Mouse (Mus musculus): ENCODE measurements around the gene Tiam2. TPM values are rescaled to one million over a fixed set of nuclear protein-coding genes. Genes with fewer than 3 reads are reported as not detected.
A peak's percentile ranks its signal among the peaks of the same experiment; 100 is the strongest.

Tiam2 gene
- total RNA-seq, 4 experiments from 2014 or later, result 82.4 to 86.9 (median 83.6) TPM

DNA sequence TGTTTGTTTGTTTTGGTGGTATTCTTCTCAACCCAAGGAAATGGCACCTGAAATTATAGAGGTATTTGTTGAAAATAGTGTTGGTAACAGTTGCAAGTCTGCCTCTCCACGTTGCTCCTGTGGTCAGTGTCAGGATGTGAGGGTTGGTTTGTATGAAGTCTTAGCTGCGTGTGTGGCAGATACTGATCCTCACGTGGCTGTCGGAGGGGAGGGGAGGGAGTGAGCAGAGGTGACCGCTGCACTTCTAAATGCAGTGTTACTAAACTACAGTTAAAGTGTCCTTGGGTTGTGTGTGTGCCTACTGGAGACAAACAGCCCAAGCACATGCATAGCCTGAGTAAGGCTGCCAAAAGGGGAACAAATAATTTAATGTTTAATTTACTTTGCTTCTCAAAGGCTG, 164.7 kb downstream of the Tiam2 start:
- DNase-seq (ENCODE audit: low spot score in 2 of 2), result no peak

- DNase-seq (ENCODE audit: low spot score in 2 of 2), result no peak
Measured at GRCm38 (mm10) chr17:3491667-3492066, 165.3 kb downstream of the Tiam2 start.

DNA sequence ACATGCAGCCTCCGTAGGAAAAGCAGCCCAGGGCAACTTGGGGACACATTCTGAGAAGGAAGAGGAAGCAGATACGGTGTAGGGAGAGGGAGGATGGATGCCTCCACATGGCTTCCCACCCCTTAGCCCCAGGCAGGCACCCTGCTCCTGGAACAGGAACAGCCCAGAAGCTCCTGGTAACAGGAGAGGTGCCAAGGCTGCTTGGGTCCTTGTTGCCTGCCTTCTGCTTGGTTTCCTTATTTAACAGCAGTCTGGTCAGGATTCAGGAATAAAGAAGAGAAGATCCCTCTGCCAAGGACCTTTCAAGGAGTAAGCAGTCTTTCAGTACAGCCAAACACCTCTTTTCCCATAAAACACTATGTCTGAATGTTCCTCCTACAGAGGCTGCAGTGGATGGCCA, 169.2 kb downstream of the Tiam2 start:
- peak in 1 of 2 experiments; percentile 76 for DNase-seq (ENCODE audit: low spot score in 2 of 2)

DNA sequence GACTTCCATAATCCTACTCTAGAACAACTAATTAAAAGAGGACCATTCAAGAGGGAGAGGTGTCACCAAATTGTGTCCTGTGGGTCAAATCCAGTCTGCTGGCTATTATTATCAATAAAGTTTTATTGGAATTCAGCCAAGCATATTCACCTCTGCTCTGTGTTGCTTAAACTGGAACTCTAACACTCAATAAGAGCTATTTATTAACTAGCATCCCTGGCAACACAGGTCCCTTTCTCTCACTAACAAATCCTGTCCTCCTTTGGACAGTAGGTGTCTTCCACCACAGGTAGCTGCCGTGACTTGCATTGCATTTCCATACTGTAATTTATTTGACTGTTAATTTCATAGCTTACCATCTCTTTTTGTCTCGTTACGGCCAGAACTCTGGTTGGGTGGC, 169.7 kb downstream of the Tiam2 start:
- no peak for DNase-seq (ENCODE audit: low spot score in 2 of 2)

- no peak for DNase-seq (ENCODE audit: low spot score in 2 of 2)
Measured at GRCm38 (mm10) chr17:3498086-3498485, 171.7 kb downstream of the Tiam2 start.

DNA sequence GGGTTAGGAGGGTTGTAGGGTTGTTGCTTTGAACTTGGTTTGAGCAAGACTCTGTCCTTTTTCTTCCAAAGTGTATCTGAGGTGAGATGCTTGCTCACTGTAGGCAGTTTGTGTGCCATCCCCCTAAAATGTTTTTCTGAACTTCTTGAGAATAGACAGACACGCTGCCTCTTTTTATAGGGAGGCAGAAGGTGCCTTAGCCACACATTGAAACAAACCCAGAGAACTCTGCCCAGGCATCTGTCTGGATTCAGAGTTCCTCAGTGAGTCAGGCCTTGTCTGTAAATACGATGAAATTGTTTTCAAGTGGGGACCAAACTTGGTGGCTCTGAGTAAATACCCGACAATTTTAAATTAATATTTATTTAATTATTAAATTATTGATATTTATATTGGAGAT, 172.2 kb downstream of the Tiam2 start:
- DNase-seq (ENCODE audit: low spot score in 2 of 2), result peak in 1 of 2 experiments; percentile 39

DNA sequence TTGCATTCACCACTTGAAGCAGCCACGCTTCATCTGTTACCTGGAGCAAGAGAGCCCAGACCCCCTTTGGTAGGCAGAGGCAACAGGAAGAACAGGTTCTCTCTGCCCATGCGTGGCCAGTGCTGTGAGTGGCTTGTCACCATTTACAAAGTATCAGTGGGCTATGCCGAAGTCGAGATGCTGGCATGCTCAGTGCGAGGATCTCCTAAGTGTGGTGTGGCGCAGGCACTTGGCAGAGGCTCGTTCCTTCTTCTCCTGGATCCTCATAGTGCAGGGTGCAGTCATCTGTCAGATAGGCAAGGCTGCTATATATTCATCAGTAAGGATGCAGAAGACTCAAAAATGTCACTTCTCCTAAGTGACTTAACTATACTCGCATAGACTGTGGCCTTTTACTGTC, 173.1 kb downstream of the Tiam2 start:
- DNase-seq (ENCODE audit: low spot score in 2 of 2), result no peak

- DNase-seq (ENCODE audit: low spot score in 2 of 2), result no peak
Measured at GRCm38 (mm10) chr17:3500076-3500475, 173.7 kb downstream of the Tiam2 start.

- no peak for DNase-seq (ENCODE audit: low spot score in 2 of 2)
Measured at GRCm38 (mm10) chr17:3500936-3501335, 174.6 kb downstream of the Tiam2 start.

GRCm38 (mm10) chr17:3505711-3506110, 179.3 kb downstream of the Tiam2 start:
- DNase-seq (ENCODE audit: low spot score in 2 of 2), result no peak

DNA sequence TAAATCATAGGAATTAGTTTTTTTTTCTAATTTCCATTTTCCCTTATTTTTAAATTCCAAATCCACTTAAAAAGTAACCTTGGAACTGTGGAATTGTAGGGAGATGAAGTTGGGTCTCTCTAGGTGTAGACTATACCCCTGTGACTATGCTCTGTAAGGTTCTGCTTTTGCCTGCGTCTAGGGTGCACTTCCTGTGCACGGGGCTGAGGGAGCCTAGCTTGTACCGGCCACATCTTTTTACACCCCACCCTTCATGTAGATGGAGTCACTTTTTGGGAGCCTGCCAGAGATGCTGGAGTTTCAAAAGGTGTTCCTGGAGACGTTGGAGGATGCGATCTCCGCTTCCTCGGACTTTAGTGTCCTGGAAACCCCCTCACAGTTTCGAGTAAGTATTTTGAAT, 180.1 kb downstream of the Tiam2 start:
- DNase-seq (ENCODE audit: low spot score in 2 of 2), result no peak

DNA sequence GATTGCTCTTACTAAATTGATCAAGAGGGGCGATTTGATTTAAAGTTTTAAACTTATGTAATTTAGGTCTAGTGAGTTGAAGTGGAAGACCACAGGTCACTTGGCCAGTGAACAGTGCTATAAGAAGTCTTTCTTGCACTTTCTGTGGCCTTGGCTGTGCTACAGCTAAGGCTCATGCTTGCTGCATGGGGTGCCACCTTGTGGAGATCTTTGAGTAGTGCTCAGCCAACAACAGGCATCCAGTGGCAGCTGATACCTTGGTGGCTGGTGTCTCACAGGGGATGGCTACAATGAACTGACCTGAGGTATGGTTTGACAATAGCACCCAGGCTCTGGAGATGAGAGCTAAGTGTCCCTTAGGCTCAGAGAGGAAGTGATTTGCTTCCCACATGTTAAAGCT, 183.5 kb downstream of the Tiam2 start:
- DNase-seq (ENCODE audit: low spot score in 2 of 2), result peak in 1 of 2 experiments; percentile 43

- DNase-seq (ENCODE audit: low spot score in 2 of 2), result no peak
Measured at GRCm38 (mm10) chr17:3514316-3514715, 187.9 kb downstream of the Tiam2 start.

GRCm38 (mm10) chr17:3515851-3516250, 189.5 kb downstream of the Tiam2 start:
- no peak for DNase-seq (ENCODE audit: low spot score in 2 of 2)

GRCm38 (mm10) chr17:3516406-3516805, 190.0 kb downstream of the Tiam2 start:
- DNase-seq (ENCODE audit: low spot score in 2 of 2), result no peak

GRCm38 (mm10) chr17:3520344-3520743, 194.0 kb downstream of the Tiam2 start:
- DNase-seq (ENCODE audit: low spot score in 2 of 2), result no peak

GRCm38 (mm10) chr17:3527841-3528471, 201.6 kb downstream of the Tiam2 start:
- no peak for DNase-seq (ENCODE audit: low spot score in 2 of 2)

DNA sequence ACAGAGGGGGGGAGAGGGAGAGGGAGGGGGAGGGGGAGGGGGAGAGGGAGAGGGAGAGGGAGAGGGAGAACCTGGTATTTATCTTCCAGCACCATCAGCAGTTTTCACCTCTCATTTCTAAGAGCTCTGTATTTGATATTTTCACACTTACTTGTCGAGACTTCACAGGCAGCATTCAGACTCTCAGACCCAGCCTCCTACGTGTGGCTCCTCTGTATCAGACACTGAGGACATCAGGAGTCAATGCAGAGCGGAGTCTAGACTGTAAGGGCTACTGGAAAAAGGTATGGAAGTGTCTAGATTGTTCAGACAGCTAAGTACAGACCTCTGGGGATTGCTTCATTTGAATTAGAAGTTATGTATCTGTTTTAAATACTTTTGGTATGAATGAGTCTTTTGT, 203.2 kb downstream of the Tiam2 start:
- DNase-seq (ENCODE audit: low spot score in 2 of 2), result no peak

DNA sequence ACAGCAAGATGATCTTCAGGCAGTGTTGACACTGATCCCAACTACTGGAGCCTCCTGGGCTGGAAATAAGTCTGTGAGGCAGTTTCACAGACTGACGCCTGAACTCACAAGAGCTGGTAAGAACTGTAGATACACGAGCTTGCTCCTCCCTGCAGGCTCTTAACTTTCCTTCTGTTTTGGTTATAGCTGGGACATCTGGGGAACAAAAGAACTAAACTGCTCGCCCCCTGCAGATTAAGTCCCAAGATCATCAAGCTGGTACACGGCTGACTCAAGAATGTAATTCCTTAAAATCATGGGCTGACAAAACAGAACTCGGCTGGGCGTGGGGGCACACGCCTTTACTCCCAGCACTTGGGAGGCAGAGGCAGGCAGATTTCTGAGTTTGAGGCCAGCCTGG, 204.2 kb downstream of the Tiam2 start:
- DNase-seq (ENCODE audit: low spot score in 2 of 2), result no peak

GRCm38 (mm10) chr17:3531641-3532040, 205.3 kb downstream of the Tiam2 start:
- no peak for DNase-seq (ENCODE audit: low spot score in 2 of 2)

DNA sequence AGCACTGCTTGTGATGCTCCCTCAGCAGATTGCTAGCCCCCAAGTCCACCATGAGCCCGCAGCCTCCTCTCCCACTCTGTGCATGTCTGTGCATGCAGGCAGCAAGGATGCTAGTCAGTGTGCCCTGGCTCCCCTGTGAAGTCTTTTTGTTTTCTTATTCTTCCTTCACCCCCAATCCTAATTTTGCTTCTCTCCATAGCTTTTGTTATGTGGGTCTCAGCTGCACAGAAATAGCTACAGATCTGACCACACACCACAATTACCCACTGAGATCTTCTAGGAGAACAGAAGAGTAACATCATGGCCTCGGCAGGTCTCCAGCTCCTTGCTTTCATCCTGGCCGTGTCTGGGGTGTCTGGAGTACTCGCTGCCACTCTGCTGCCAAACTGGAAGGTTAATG, 205.9 kb downstream of the Tiam2 start, which contains the start of gene Cldn20:
Cldn20 (plus strand) TSS at position 301 of the 400 bp plus-strand sequence.
- no peak for DNase-seq (ENCODE audit: low spot score in 2 of 2)

DNA sequence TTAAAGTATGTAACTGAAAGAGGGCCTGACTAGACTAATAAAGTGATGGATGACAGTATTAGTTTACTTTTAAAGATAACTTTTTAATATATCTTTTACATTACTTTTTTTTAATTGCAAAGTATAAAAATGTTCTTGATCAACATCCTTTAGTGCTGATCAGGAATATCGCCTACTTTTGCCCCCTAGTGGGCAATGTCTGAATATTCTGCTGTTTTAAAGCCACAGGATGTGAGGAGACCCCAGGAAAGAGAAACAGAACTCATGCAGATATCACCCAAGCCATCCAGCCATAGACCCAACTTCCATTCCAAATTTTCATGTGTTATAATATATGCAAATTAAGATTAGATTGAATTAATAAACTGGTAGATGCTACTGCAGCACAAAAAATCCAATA, 207.1 kb downstream of the Tiam2 start:
- DNase-seq (ENCODE audit: low spot score in 2 of 2), result no peak

DNA sequence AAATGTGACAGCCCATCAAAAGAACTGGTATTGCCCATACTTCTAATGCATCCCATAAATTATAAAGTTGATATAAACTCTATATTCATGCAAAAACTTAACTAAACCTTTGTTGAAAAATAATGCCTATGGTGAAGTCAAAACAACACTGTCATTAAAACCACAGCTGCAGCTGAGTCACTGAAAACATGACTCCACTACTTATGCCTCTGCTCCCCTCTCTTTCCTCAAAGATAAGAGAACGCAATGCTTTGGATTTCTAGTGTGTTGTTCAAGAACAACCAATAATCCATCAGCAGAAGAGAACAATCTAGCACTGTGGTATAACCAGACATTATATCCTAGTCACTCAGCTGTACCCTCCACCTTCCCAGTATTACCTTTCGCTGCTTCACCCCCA, 213.9 kb downstream of the Tiam2 start:
- no peak for DNase-seq (ENCODE audit: low spot score in 2 of 2)

GRCm38 (mm10) chr17:3541033-3541432, 214.7 kb downstream of the Tiam2 start:
- DNase-seq (ENCODE audit: low spot score in 2 of 2), result no peak
